Mouse (Mus musculus) heart, adult 2 months (tissue): ENCODE data around the gene Dusp12. TPM values are rescaled to one million over a fixed set of nuclear protein-coding genes. Genes with fewer than 3 reads are reported as not detected.

Source experiments
- DNase-seq, 2 experiments: peaks; one replicate each; pipeline ENCODE4 v3.0.0; 2021
- H3K27ac ChIP-seq: fragments of 200-600 bp; 2 replicates; pipeline ENCODE4 v1.8.1; 2022
- H3K27me3 ChIP-seq: fragments of 200-500 bp; 2 replicates; pipeline ENCODE4 v1.6.1; 2012; ENCODE audit warnings: mild to moderate bottlenecking, low read length, inconsistent platforms, mixed read lengths; ENCODE audit not compliant: control insufficient read depth, insufficient read depth
- H3K36me3 ChIP-seq: fragments of 200-500 bp; 2 replicates; pipeline ENCODE4 v1.6.1; 2012; ENCODE audit warnings: low read length, inconsistent platforms; ENCODE audit not compliant: control insufficient read depth, insufficient read depth
- H3K4me1 ChIP-seq: fragments of 200-500 bp; 2 replicates; pipeline ENCODE4 v1.6.1; 2011; ENCODE audit warnings: low read length; ENCODE audit not compliant: control insufficient read depth, insufficient read depth
- H3K4me3 ChIP-seq: fragments of 200-600 bp; 2 replicates; pipeline ENCODE4 v1.8.1; 2022
- H3K79me2 ChIP-seq: fragments of 200-500 bp; replicated peaks from 2 replicates; pipeline ENCODE4 v1.6.1; 2012; ENCODE audit warnings: mild to moderate bottlenecking, inconsistent platforms, low read length, moderate library complexity, mixed read lengths; ENCODE audit not compliant: control insufficient read depth, insufficient read depth
- H3K9ac ChIP-seq: fragments of 200-500 bp; 2 replicates; pipeline ENCODE4 v1.6.1; 2012; ENCODE audit warnings: low read depth, mild to moderate bottlenecking, control low read depth, inconsistent platforms, low read length, mixed read lengths
- CTCF ChIP-seq: fragments of 200-600 bp; IDR thresholded peaks from 2 replicates; pipeline ENCODE4 v1.8.1; 2022; ENCODE audit warnings: antibody characterized with exemption, mild to moderate bottlenecking, moderate library complexity
- EP300 ChIP-seq: fragments of 200-500 bp; IDR thresholded peaks from 2 replicates; pipeline ENCODE4 v1.6.1; 2011; ENCODE audit warnings: low read depth, low read length, control low read depth; ENCODE audit not compliant: insufficient read depth
- POLR2A ChIP-seq: fragments of 200-500 bp; IDR thresholded peaks from 2 replicates; pipeline ENCODE4 v1.6.1; 2011; ENCODE audit warnings: mild to moderate bottlenecking, low read depth, low read length, control low read depth; ENCODE audit not compliant: insufficient read depth
- WGBS: fragments of 180-500 bp; shearing (Covaris S2); methylation state at CpG from one replicate; pipeline ENCODE4 v1.1.7; 2018; 5-methylcytosine and 5-hydroxymethylcytosine counted together
- intact Hi-C: fragments of 180-260 bp; cut with DNase I; formaldehyde crosslinking; loops from one replicate; pipeline ENCODE4 v1.15.1; 2025
- polyA plus RNA-seq: library from polyadenylated mRNA; depleted of rRNA; stranded (reverse); fragments of >200 nt; gene quantifications from 2 replicates; pipeline ENCODE4 v1.2.3, GENCODE M21; 2012
- total RNA-seq, 2 experiments: library from RNA; stranded (reverse); gene quantifications; 2 replicates each; pipeline ENCODE4 v1.2.3; 2021

Dusp12 gene
- total and polyA plus RNA-seq, 3 experiments, result 6.7 to 7.0 (median 6.8) TPM

DNA sequence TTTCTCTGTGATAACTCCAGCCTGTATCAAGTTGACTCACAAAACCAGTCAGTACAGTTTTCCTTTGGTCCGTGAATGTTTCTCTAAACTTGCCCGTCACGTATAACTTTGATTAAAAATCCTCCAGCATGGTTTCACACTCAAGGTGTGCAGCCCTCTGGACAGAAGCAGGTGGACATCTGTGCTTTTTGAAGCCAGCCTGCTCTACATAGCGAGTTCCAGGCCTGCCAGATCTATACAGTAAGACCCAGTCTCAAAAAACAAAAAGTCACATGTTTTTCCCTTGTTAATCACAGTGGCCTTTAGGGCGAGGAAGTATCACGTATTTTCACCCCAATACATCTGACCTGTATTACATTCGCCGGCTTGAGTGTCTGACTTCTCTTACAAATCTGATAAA is 950 bp downstream of the Dusp12 start:
- no peaks in the 10 kb centered on the region; the same call in 1 of the 2 replicates for H3K79me2 ChIP-seq
- H3K4me1 ChIP-seq, result peaks cover 2% of the 10 kb centered on the region
- TF ChIP-seq EP300, result no peak
- no peak for TF ChIP-seq POLR2A
- no peak for TF ChIP-seq CTCF
- H3K27ac ChIP-seq, result no peak overlapping the region
- 19% methylated on average over 8 of the region's 8 CpGs for WGBS
- peaks cover 2% of the 10 kb centered on the region; the same call in 1 of the 2 replicates for H3K36me3 ChIP-seq
- H3K9ac ChIP-seq, result peak overlapping the region; percentile 97; the same call in 1 of the 2 replicates
- intact Hi-C loops, result no loop called here
- DNase-seq, result no peak
- no peaks in the 10 kb centered on the region for H3K27me3 ChIP-seq
- H3K4me3 ChIP-seq, result peak overlapping the region; percentile 85

DNA sequence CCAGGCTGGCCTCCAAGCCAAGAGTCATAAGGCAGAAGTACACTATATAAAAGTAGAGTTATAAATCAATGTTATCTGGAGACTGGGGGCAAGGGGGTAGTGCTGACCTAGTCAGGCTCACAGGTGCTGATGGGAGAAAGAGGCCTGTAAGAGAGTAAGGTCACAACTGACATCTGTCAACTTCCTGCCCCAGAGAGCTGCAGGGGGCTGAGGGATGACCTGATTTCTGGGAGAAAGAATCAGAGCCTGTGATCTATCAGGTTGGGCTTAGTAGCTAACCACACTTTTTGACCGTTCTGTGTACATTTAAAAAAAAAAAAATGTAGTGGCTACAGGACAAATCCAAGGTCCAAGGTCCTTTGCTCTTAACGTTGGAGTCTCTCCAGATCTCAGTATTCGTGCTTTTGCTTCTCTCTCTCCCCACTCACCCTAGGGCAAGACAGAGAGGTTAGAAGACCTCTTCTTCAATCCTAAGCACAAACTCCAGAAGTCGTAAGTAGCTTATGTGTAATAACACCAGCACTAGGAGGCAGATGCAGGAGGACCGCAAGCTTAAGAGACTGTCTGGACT is 2.3 kb downstream of the Dusp12 start:
- Histone ChIP-seq H3K27me3 (no peaks in the 10 kb centered on the region), H3K9ac (no peak overlapping the region), H3K4me3 (no peak overlapping the region), H3K79me2 (no peaks in the 10 kb centered on the region; the same call in 1 of the 2 replicates), H3K36me3 (peaks cover 2% of the 10 kb centered on the region; the same call in 1 of the 2 replicates), H3K4me1 (peaks cover 2% of the 10 kb centered on the region), H3K27ac (no peak overlapping the region)
- 74% methylated on average over 5 of the region's 5 CpGs for WGBS
- no peak for DNase-seq
- TF ChIP-seq POLR2A, result no peak
- no peak for TF ChIP-seq CTCF
- TF ChIP-seq EP300, result no peak
- intact Hi-C loops, result no loop called here

DNA sequence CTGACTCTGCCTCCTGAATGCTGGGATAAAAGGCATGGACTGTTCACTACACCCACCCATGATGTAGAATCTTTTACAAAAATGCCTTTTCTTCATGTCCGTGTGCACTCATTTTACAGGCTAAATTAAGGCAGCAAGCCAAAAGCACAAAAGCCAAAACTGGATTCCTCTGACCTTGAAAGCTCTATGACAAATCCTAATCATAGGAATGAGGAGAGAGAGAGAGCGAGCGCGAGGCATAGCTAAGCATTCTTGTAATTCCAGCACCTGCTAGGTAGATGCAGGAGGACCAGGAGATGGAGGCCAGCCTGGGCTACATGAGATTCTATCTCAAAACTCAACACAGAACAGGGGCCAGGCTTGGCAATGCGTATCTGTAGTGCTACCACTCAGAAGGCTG is 8.4 kb downstream of the Dusp12 start:
- H3K27ac ChIP-seq, result no peak overlapping the region
- no peak for DNase-seq
- H3K27me3 ChIP-seq, result no peaks in the 10 kb centered on the region
- 73% methylated on average over 5 of the region's 5 CpGs for WGBS
- H3K36me3 ChIP-seq, result peaks cover 2% of the 10 kb centered on the region
- no peak for TF ChIP-seq EP300
- TF ChIP-seq CTCF, result no peak
- no peak for TF ChIP-seq POLR2A
- H3K9ac ChIP-seq, result no peak overlapping the region
- intact Hi-C loops, result no loop called here
- H3K4me1 ChIP-seq, result no peaks in the 10 kb centered on the region
- no peak overlapping the region for H3K4me3 ChIP-seq
- H3K79me2 ChIP-seq, result no peaks in the 10 kb centered on the region

DNA sequence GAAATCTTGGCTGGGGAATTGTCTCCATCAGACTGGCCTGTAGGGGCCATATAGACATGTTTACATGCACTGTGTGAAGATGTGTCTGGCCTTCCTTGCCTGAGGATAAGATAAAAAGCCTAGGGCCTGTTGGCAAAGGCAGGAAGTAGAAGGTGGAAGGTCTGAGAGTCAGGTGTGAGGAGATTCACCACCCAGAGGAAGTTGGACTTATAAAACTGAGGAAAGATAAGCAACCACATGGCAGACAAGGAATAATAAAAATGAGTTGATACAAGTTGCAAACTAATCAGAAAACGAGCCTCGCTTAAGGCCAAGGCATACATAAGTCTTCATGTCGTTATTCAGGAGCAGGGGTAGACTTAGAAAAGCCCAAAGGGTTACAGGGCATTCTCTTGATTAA is 9.7 kb downstream of the Dusp12 start:
- Histone ChIP-seq H3K27ac (no peak overlapping the region), H3K27me3 (no peaks in the 10 kb centered on the region), H3K9ac (no peak overlapping the region), H3K4me1 (no peaks in the 10 kb centered on the region), H3K36me3 (peaks cover 2% of the 10 kb centered on the region), H3K4me3 (no peak overlapping the region), H3K79me2 (no peaks in the 10 kb centered on the region)
- WGBS, result 82% methylated on average over 3 of the region's 3 CpGs
- TF ChIP-seq EP300, result no peak
- TF ChIP-seq POLR2A, result no peak
- TF ChIP-seq CTCF, result no peak
- intact Hi-C loops, result no loop called here
- no peak for DNase-seq

DNA sequence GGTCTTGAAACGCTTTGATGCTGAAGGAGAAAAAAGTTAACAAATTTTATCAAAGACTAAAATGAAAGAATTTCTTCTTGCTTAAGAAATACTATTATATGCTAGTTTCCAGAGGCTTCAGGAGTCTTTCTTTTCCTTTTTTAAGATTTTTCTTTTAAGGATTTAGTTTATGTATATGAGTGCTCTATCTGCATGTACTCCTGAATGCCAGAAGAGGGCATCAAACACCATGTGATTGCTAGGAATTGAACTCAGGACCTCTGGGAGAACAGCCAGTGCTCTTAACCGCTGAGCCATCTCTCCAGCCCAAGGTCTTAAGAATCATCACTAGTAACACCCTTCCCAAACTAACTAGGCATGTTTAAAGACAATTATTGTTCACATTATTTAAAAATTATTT is 13.4 kb downstream of the Dusp12 start:
- no peak overlapping the region for H3K4me3 ChIP-seq
- intact Hi-C loops, result no loop called here
- TF ChIP-seq CTCF, result no peak
- no peak for TF ChIP-seq EP300
- no peak for TF ChIP-seq POLR2A
- no peak overlapping the region for H3K27ac ChIP-seq
- whole genome bisulfite sequencing, result 97% methylated on average over 2 of the region's 2 CpGs
- DNase-seq, result no peak
- H3K36me3 ChIP-seq, result no peaks in the 10 kb centered on the region; the same call in 1 of the 2 replicates
- H3K4me1 ChIP-seq, result peaks cover 1% of the 10 kb centered on the region; the same call in 1 of the 2 replicates
- H3K9ac ChIP-seq, result no peak overlapping the region
- H3K27me3 ChIP-seq, result no peaks in the 10 kb centered on the region
- no peaks in the 10 kb centered on the region; the same call in 1 of the 2 replicates for H3K79me2 ChIP-seq

DNA sequence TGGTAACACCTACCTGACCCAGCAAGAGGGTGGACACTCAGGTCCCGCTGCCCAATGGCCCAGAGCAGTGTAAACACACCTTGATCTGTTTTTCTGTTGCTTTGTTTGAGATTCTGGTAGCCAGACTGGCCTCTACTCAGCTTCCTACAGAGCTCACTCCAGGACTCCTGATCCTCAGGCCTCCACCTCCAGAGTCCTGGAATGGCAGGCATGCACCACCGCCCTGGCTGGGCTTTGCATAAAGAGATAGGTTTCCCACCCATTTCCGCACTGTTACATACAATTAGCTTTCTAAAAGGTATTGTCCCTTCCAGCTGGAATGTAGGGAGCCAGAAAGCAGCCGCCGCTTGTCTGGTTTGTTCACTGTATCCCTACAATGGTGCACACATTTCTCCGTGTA is 13.9 kb downstream of the Dusp12 start:
- Histone ChIP-seq H3K36me3 (no peaks in the 10 kb centered on the region), H3K4me3 (no peak overlapping the region), H3K79me2 (no peaks in the 10 kb centered on the region; the same call in 1 of the 2 replicates), H3K4me1 (peaks cover 1% of the 10 kb centered on the region; the same call in 1 of the 2 replicates), H3K27me3 (no peaks in the 10 kb centered on the region), H3K27ac (no peak overlapping the region), H3K9ac (no peak overlapping the region)
- intact Hi-C loops, result no loop called here
- no peak for TF ChIP-seq CTCF
- no peak for TF ChIP-seq EP300
- no peak for DNase-seq
- 93% methylated on average over 6 of the region's 6 CpGs for WGBS

DNA sequence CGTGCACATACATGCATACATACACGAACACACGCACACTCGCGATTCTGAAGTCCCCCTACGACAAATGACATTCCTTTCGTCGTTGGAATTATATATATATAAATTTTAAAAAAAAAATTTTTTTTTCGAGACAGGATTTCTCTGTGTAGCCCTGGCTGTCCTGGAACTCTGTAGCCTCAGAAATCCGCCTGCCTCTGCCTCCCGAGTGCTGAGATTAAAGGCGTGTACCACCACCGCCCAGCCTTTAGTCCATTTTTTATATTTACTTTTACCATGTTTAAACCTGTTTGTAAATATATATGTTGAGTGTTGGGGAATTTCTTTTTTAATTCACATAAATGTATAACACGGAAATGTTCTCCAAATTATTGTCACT is 16.4 kb downstream of the Dusp12 start:
- peaks cover 4% of the 10 kb centered on the region for H3K36me3 ChIP-seq
- intact Hi-C loops, result no loop called here
- 11% methylated on average over 14 of the region's 14 CpGs for WGBS
- H3K4me1 ChIP-seq, result peaks cover 3% of the 10 kb centered on the region
- H3K9ac ChIP-seq, result peak overlapping the region; percentile 63
- peaks cover 2% of the 10 kb centered on the region for H3K79me2 ChIP-seq
- DNase-seq, result no peak
- H3K27ac ChIP-seq, result peak overlapping the region; percentile 79
- peak overlapping the region; percentile 76 for H3K4me3 ChIP-seq
- no peak for TF ChIP-seq POLR2A
- no peak for TF ChIP-seq CTCF
- no peak for TF ChIP-seq EP300
- no peaks in the 10 kb centered on the region for H3K27me3 ChIP-seq
